Mouse (Mus musculus): ENCODE results near the gene Hecw1. TPM values are rescaled to one million over a fixed set of nuclear protein-coding genes. Genes with fewer than 3 reads are reported as not detected.
"Not testable (repeated sequence)": the region's sequence is repeated elsewhere in the genome, so short reads cannot be mapped to it uniquely, and the experiment has no call there.

The Hecw1 gene
- polyA plus RNA-seq, 2 experiments, result 0.02 to 0.04 TPM

DNA sequence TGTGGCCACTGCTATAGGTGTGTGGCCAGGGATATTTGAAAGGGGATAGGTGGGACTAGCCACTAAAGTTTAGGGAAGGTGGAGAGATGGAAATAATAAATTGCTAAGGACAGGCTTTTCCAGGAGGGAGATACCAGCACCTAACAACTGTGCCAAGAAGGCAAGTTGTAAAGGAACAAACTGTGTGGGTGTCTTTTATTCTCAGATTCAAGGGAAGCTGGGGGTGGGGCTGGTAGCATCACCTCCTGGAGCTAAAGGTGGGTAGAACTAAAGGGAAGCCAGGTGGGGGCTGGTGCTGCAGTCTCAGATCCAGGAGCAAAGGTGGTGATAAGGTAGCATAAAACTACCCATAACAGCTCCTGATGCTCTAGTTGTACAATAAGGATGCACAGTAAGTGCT lies 251.6 kb downstream of the Hecw1 start:
- no peak overlapping the region for H3K4me3 ChIP-seq (ENCODE audit: insufficient read depth in 1 of 2, low read depth in 2 of 2, low read length in 2 of 2)
- no peak for ATAC-seq (ENCODE audit: insufficient read depth)
- H3K36me3 ChIP-seq (replicated peaks; ENCODE audit: control insufficient read depth, insufficient read depth, low read depth), result no peaks in the 10 kb centered on the region

DNA sequence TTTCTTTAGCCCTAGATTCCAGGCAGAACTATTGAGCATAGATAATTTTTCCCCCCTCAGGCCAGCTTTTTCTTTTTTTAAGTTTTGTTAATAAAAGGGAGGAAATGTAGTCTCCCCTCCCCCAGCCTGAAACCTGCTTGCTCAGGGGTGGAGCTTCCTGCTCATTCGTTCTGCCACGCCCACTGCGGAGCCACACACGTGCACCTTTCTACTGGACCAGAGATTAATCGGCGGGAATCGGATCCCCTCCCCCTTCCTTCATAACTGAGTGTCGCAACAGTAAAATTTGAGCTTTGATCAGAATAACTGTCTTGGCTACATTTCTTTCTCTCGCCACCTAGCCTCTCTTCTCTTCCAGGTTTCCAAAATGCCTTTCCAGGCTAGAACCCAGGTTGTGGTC lies 262.1 kb downstream of the Hecw1 start:
- H3K4me1 ChIP-seq (replicated peaks; ENCODE audit: control insufficient read depth in 2 of 2, insufficient read depth in 2 of 2, low read length in 1 of 2); H3K27ac ChIP-seq; H3K9me3 ChIP-seq (ENCODE audit: control insufficient read depth, low read length); H3K9ac ChIP-seq (replicated peaks); H3K36me3 ChIP-seq (replicated peaks; ENCODE audit: control insufficient read depth, insufficient read depth, low read depth); H3K4me2 ChIP-seq (ENCODE audit: low read depth); H3K4me3 ChIP-seq (ENCODE audit: insufficient read depth in 1 of 2, low read depth in 2 of 2, low read length in 2 of 2); H3K27me3 ChIP-seq (ENCODE audit: control insufficient read depth, insufficient read depth, low read length): not testable (repeated sequence)
- DNase-seq (ENCODE audit: low read depth in 3 of 3, low spot score in 3 of 3) (peak; percentile 2 to 24 (median 3)), ATAC-seq (ENCODE audit: insufficient read depth) (peak; percentile 82)
- 19% methylated on average over 8 of the region's 9 CpGs for WGBS (ENCODE audit: insufficient replicate concordance)

More for the DNA sequence above, 251.6 kb downstream of the Hecw1 start:
- no peaks in the 10 kb centered on the region for H3K9me3 ChIP-seq (ENCODE audit: control insufficient read depth, low read length)
- no peak for DNase-seq (ENCODE audit: low read depth in 3 of 3, low spot score in 3 of 3)
- no peak overlapping the region for H3K9ac ChIP-seq (replicated peaks)
- no peak overlapping the region for H3K4me2 ChIP-seq (ENCODE audit: low read depth)
- no peaks in the 10 kb centered on the region for H3K27me3 ChIP-seq (ENCODE audit: control insufficient read depth, insufficient read depth, low read length)
- no peak for TF ChIP-seq EP300 (IDR thresholded peaks at IDR 0.05; ENCODE audit: low read depth)
- TF ChIP-seq CTCF (IDR thresholded peaks at IDR 0.05; ENCODE audit: low read depth), result no peak
- no peaks in the 10 kb centered on the region for H3K4me1 ChIP-seq (replicated peaks; ENCODE audit: control insufficient read depth in 2 of 2, insufficient read depth in 2 of 2, low read length in 1 of 2)
- no peak overlapping the region for H3K27ac ChIP-seq

DNA sequence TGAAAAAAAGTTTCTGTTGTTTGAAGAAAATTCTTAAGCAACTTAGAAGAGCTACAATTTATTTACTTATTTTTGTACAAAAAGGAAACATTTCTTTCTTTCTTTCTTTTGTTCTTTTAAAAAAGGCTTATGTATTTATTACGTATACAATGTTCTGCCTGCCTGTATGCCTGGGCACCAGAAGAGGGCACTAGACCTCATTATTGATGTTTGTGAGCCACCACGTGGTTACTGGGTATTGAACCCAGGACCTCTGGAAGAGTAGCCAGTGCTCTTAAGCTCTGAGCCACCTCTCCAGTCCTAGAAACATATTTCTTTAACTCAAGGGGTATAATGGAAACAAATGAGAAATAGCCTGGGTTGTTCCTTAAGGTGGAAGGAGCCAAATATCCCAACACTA lies 277.1 kb downstream of the Hecw1 start:
- Histone ChIP-seq H3K9me3 (ENCODE audit: control insufficient read depth, low read length) (no peaks in the 10 kb centered on the region), H3K9ac (replicated peaks) (no peak overlapping the region), H3K36me3 (replicated peaks; ENCODE audit: control insufficient read depth, insufficient read depth, low read depth) (no peaks in the 10 kb centered on the region), H3K4me3 (ENCODE audit: insufficient read depth in 1 of 2, low read depth in 2 of 2, low read length in 2 of 2) (no peak overlapping the region), H3K4me1 (replicated peaks; ENCODE audit: control insufficient read depth in 2 of 2, insufficient read depth in 2 of 2, low read length in 1 of 2) (no peaks in the 10 kb centered on the region), H3K27me3 (ENCODE audit: control insufficient read depth, insufficient read depth, low read length) (no peaks in the 10 kb centered on the region), H3K4me2 (ENCODE audit: low read depth) (no peak overlapping the region), H3K27ac (no peak overlapping the region)
- TF ChIP-seq EP300 (IDR thresholded peaks at IDR 0.05; ENCODE audit: low read depth), result no peak
- TF ChIP-seq CTCF (IDR thresholded peaks at IDR 0.05; ENCODE audit: low read depth), result peak; percentile 30
- ATAC-seq (ENCODE audit: insufficient read depth) (no peak), DNase-seq (ENCODE audit: low read depth in 3 of 3, low spot score in 3 of 3) (no peak)
- 46% methylated on average over 2 of the region's 2 CpGs for WGBS (ENCODE audit: insufficient replicate concordance)

DNA sequence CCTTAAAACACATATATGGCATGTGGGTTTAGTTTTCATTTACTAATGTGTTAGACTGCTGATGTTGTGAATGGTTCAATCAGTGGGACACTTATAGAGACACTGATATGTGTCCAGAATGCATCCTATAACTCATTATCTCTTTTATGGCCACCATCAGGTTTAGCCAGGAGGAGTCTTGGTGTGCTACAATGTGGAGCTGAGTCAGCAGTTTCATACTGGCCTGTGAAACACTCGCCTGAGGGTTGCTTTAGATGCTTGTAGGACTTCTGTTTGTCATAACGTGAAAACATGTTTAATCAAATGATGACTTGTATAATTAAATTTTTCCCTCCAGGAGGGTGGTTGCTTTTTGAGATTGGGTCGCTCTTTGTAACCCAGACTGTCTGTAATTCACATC lies 343.4 kb downstream of the Hecw1 start:
- Histone ChIP-seq H3K36me3 (replicated peaks; ENCODE audit: control insufficient read depth, insufficient read depth, low read depth) (peaks cover 3% of the 10 kb centered on the region; the same call in 1 of the 2 replicates), H3K9me3 (ENCODE audit: control insufficient read depth, low read length) (no peaks in the 10 kb centered on the region), H3K9ac (replicated peaks) (no peak overlapping the region), H3K4me1 (replicated peaks; ENCODE audit: control insufficient read depth in 2 of 2, insufficient read depth in 2 of 2, low read length in 1 of 2) (no peaks in the 10 kb centered on the region), H3K4me3 (ENCODE audit: insufficient read depth in 1 of 2, low read depth in 2 of 2, low read length in 2 of 2) (no peak overlapping the region), H3K27ac (no peak overlapping the region), H3K4me2 (ENCODE audit: low read depth) (no peak overlapping the region), H3K27me3 (ENCODE audit: control insufficient read depth, insufficient read depth, low read length) (no peaks in the 10 kb centered on the region)
- ATAC-seq (ENCODE audit: insufficient read depth) (no peak), DNase-seq (ENCODE audit: low read depth in 3 of 3, low spot score in 3 of 3) (no peak)
- TF ChIP-seq EP300 (IDR thresholded peaks at IDR 0.05; ENCODE audit: low read depth), result no peak
- no peak for TF ChIP-seq CTCF (IDR thresholded peaks at IDR 0.05; ENCODE audit: low read depth)
- WGBS (ENCODE audit: insufficient replicate concordance), result 74% methylated on average over 3 of the region's 3 CpGs

DNA sequence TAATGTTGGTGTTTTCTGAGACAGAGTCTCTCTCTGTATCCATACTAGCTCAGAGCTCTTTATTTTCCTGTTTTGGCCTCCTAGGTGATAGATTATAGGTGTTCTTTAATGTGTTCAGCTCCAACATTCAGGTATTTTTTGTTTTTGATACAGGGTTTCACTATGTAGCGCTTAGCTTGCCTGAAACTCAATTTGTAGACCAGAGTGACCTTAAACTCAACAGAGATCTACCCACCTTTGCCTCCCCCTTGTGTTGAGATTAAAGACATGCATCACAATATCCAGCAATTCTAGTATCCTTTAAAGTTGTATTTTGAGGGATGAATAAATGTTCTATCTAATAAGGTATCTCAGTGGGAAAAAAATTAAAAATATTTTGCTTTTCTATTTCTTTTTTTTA lies 345.0 kb downstream of the Hecw1 start:
- WGBS (ENCODE audit: insufficient replicate concordance), result 88% methylated on average over 1 of the region's 1 CpGs
- H3K27me3 ChIP-seq (ENCODE audit: control insufficient read depth, insufficient read depth, low read length), result no peaks in the 10 kb centered on the region
- no peak overlapping the region for H3K4me3 ChIP-seq (ENCODE audit: insufficient read depth in 1 of 2, low read depth in 2 of 2, low read length in 2 of 2)
- no peak overlapping the region for H3K4me2 ChIP-seq (ENCODE audit: low read depth)
- no peaks in the 10 kb centered on the region for H3K9me3 ChIP-seq (ENCODE audit: control insufficient read depth, low read length)
- H3K36me3 ChIP-seq (replicated peaks; ENCODE audit: control insufficient read depth, insufficient read depth, low read depth), result peaks cover 3% of the 10 kb centered on the region; the same call in 1 of the 2 replicates
- DNase-seq (ENCODE audit: low read depth in 3 of 3, low spot score in 3 of 3) (no peak), ATAC-seq (ENCODE audit: insufficient read depth) (no peak)
- H3K27ac ChIP-seq, result no peak overlapping the region
- H3K4me1 ChIP-seq (replicated peaks; ENCODE audit: control insufficient read depth in 2 of 2, insufficient read depth in 2 of 2, low read length in 1 of 2), result no peaks in the 10 kb centered on the region
- no peak overlapping the region for H3K9ac ChIP-seq (replicated peaks)
- TF ChIP-seq CTCF (IDR thresholded peaks at IDR 0.05; ENCODE audit: low read depth), result peak; percentile 28; the same call in 1 of the 2 replicates
- no peak for TF ChIP-seq EP300 (IDR thresholded peaks at IDR 0.05; ENCODE audit: low read depth)

Other genes starting within 250 kb of the Hecw1 start
- 6.4 and 23.9 TPM in 2 replicates for gene Mrpl32, start 89.9 kb upstream of the Hecw1 start, polyA plus RNA-seq (2012; rRNA removed)
- gene Mrpl32, start 89.9 kb upstream of the Hecw1 start, polyA plus RNA-seq (2014; fragmentation: Nextera tagmentation; extraction: Ambion mirVana), result 77.4 and 81.8 TPM in 2 replicates
- gene Psma2, start 90.0 kb upstream of the Hecw1 start, polyA plus RNA-seq (2012; rRNA removed), result 34.5 and 56.6 TPM in 2 replicates
- gene Psma2, start 90.0 kb upstream of the Hecw1 start, polyA plus RNA-seq (2014; fragmentation: Nextera tagmentation; extraction: Ambion mirVana), result 147 and 149 TPM in 2 replicates
- gene AW209491, start 106.9 kb upstream of the Hecw1 start, polyA plus RNA-seq (2012; rRNA removed), result 2.9 and 4.2 TPM in 2 replicates
- gene AW209491, start 106.9 kb upstream of the Hecw1 start, polyA plus RNA-seq (2014; fragmentation: Nextera tagmentation; extraction: Ambion mirVana), result 9.7 and 11.5 TPM in 2 replicates

All from liver, embryonic 14.5 days (tissue).